Mouse (Mus musculus) testis, adult 2 months (tissue): ENCODE measurements around the gene Camta1.

Experiments used
- CTCF ChIP-seq: fragments of 200-500 bp; IDR thresholded peaks from 2 replicates; pipeline ENCODE4 v1.5.1; 2012; ENCODE audit warnings: low read depth, mild to moderate bottlenecking, inconsistent platforms, low read length, moderate library complexity; ENCODE audit not compliant: control insufficient read depth, insufficient read depth, insufficient replicate concordance
- POLR2A ChIP-seq: fragments of 200-500 bp; IDR thresholded peaks from 2 replicates; pipeline ENCODE4 v1.6.1; 2012; ENCODE audit warnings: low read depth, mild to moderate bottlenecking, inconsistent platforms, low read length, moderate library complexity; ENCODE audit not compliant: control insufficient read depth

DNA sequence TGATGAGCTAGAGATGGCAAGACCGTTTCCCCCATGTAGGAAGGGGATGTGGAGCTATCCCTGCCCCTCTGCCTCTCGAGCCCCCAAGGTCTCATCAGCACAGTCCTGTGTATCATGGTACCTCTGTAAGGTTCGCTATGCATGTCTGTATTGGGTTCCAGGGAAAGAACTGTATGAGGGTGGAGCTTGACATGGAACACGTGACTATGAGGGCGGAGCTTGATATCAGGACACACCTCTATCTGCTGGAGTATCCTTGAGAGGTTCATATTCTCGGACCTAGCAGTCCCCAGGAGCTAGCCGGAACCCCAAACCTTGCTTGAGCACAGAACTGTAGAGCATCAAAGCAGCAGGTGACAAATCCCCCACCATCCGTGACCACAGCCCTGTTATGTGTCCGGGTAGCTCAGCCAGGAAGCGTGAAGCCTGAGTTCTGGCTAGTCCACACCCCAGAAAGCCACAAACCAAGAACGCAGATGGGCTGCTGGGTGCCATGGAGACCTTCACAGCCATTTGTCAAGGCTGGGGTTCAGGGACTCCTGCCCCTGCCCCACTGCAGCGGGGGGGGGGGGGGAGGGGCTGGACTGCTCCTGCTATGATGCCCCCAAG, 122.2 kb downstream of the Camta1 start:
- TF ChIP-seq CTCF, result no peak
- no peak for TF ChIP-seq POLR2A
